Mouse (Mus musculus) heart, adult 8-10 months (tissue): ENCODE data around the gene Kdm6b. TPM values are rescaled to one million over a fixed set of nuclear protein-coding genes. Genes with fewer than 3 reads are reported as not detected.
A peak's percentile ranks its signal among the peaks of the same experiment; 100 is the strongest.

Experiments used
- DNase-seq: peaks from one replicate; pipeline ENCODE4 v3.0.0; 2022; ENCODE audit warnings: low spot score
- total RNA-seq, 4 experiments: library from RNA; stranded (reverse); gene quantifications; 2 replicates each; pipeline ENCODE4 v1.2.4; 2022

Gene Kdm6b
- total RNA-seq, 4 experiments from 2014 or later = 19.1 to 26.2 (median 22.3) TPM

GRCm38 (mm10) chr11:69389531-69390399, 23.7 kb downstream of the Kdm6b start:
- no peak for DNase-seq

- no peak for DNase-seq
These were observed 24.8 kb downstream of the Kdm6b start for GRCm38 (mm10) chr11:69388680-69389079.

GRCm38 (mm10) chr11:69386758-69387157, 26.7 kb downstream of the Kdm6b start:
- DNase-seq = no peak

- no peak for DNase-seq
These were observed 28.5 kb downstream of the Kdm6b start for GRCm38 (mm10) chr11:69384979-69385378.

GRCm38 (mm10) chr11:69382478-69383105, 30.9 kb downstream of the Kdm6b start:
- no peak for DNase-seq

DNA sequence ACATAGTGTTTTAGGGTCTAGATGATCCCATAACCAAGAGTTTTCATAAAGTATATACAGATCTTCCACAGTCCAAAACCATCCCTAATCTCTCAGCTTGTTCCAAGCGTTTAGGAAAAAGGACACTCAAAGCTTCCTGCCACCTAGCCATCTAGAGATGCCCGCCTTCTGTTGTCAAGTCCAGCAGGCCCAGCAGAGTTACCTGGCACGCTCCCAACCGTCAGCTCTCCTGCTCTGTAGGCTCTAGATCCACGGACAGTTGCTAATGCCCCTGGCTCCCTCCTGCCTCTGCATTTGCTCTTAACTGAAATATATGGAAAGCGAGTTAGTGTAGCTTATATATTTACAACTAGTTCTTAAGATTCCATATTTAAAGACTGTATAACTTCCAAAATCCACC, 32.1 kb downstream of the Kdm6b start:
- DNase-seq = no peak

DNA sequence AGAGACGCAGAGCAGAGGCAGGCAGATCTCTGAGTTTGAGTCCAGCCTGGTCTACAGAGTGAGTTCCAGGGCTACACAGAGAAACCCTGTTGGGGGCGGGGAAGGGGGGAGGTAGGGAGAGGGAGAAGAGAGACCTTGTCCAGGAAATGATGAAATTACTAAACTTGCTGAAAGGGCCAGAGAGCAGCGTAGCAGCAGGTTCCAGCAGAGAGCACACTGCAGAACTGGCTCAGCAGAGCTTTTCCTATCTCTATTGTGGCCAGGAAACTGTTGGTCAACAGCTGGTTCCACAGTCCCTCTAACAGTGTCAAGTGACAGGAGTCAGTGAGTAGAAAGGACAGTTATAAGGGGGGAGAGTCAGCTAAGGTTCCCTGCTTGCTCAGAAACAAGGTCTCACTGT, 33.9 kb downstream of the Kdm6b start:
- DNase-seq = no peak

DNA sequence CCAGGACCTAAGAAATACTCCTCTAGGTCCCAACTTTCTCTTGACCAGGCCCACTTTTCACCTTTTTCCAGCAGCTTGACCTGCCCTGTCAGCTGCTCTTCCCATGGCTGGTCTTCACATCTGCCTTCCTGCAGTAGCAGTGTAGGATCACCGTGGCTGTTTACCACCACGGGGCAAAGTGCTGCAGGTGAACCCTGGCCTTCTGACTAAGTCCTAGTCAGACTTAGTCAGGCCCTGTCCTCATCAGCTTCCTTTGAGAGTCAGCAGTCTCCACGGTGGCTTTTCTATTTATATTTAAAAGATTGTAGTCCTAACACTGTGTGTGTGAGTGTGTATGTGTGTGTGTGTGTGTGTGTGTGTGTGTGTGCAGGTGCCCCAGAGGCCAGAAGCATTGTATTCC, 35.7 kb downstream of the Kdm6b start:
- DNase-seq = no peak

DNA sequence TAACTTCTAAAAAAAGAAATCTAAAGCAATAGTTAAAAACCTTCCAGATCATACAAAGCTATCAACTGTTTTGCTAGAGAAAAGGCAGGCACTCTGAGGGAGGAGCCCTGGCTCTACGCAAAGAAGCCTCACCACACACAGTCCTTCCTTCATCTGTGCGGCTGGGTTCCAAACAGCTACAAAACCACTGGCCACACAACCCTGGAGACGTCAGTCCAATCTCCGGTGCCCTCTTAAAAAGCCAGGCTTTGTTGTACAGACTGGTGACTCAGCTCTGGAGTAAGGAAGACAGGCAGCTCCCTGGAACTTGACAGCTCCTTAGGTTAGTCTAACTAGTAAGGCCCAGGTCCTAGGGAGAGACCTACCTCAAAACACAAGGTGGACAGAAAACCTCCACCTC, 37.8 kb downstream of the Kdm6b start:
- DNase-seq = no peak

DNA sequence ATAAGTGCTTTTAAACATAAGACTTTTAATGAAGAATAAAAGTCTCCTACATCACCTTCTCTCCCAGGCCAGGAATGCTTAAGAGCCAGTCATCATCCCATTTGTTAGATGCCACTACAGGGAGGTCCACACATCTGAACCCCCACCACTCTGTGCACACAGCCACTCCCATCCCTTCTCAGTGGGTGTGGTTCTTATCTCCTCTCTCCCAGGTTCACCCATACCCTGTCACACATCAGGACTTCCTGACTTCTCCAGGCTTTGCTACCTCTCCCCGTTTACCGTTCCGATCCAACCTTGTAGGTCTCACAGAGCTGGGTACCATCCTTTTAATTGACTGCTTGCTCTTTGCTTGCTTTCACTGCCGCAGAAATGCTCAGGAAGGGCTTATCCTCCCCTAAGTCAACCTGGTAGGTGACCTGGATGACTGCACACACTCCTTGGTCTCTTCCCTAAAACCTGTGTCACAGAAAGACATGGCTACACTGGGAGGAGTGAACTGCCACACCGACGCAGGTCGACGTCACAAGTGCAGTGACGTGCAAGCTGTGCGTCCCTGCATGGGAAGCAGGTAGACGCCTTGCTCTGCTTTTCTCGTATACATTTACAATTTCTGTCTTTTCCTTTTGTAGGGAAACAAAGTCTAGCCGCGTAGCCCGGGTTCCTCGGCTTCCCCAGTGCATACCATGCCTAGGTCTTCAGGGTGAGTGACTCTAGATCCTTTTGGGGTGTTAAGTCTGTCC, 40.1 kb downstream of the Kdm6b start:
- no peak for DNase-seq

GRCm38 (mm10) chr11:69372780-69373170, 40.7 kb downstream of the Kdm6b start:
- DNase-seq = no peak

DNA sequence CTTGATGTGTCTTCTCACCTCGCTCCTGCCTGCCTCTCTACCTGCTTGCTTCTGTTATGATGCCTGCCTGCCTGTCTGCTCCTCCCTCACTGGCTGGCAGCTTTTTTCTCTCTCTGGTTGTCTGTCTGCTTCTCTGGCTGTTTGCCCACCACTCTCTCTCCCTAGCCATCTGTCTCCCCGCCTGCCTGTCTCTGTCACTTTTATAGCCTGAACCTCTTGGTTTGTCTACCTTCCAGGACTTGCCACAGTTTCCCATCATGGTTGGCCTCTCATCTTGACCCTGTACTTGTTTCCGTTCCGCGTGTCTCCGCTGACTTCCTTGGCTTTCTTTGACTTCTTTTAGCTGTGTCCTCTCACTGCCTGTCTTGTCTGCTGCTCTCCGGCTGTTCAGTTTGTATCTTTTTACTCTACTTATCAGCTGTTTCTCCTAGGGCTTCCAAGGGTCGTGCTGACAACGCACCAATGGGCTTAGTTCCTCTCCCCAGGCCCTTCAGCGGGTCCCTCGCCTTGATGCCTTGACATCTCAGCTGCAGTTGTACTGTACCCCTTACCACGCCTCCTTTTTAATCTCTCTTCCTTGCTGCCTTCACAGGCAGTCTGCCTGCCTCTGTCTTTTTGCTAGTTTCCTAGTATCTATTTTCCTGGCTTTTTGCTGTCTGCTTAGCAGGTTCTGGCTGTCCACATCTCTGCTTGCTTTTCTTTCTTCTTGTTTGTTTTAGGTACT, 41.3 kb downstream of the Kdm6b start:
- no peak for DNase-seq

- no peak for DNase-seq
These were observed 41.9 kb downstream of the Kdm6b start for GRCm38 (mm10) chr11:69371601-69372000.

DNA sequence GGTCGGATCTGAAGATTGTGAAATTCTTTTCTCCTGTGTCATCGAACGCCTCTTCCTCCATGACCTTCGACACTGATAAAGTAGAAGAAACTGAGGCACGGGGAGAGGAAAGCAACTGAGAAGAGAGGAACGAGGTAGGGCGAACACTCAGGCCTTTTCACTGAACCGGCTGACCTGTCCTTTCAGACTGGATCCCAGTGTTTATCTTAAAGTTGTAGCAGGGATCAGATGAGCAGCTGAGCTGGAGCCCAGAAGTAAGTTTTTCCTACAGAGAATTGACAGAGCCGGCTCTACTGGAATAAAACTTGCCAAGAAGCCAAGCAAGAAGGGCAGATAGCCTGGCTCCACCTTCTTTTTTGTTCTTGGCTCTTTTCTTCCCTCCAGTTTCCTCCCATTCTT, 42.7 kb downstream of the Kdm6b start:
- DNase-seq = no peak

GRCm38 (mm10) chr11:69369990-69370816, 43.3 kb downstream of the Kdm6b start:
- no peak for DNase-seq

DNA sequence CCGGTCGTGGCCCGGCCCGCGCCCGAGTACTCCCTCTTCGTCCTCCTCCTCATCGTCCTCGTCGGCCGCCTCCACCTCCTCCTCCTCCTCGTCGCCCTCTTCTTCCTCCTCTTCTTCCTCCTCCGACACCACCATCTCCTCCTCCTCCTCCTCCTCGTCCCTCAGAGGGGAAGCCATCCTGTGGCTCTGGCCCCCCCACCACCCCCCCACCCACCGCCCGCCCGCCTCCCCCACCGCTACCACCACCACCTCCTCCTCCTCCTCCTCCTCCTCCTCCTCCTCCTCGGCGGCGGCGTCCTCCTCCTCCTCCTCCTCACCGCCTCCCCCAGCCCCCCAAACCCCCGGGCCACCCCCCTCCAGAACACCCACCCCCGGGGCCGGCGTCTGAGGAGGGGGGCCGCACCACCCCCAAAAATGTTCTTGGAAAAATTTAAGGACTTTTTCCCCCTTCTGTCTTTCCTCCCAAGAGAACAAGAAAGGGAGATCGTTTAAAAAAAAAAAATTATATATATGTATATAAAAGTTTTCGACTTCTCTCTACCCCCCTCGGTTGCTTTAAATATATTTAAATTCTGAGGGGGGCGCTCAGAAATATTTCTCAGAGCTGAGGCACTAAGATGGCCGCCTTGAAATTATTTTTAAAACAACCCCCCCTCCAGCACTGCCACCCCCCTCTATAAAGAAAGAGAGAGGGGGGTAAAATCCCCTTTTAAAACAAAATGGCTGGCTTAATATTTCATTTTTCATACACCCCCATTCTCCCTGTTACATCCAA, 44.1 kb downstream of the Kdm6b start, which contains the start of gene Chd3:
Chd3 (minus strand) TSS at position 192 of the 775 bp plus-strand sequence.
- DNase-seq = no peak

DNA sequence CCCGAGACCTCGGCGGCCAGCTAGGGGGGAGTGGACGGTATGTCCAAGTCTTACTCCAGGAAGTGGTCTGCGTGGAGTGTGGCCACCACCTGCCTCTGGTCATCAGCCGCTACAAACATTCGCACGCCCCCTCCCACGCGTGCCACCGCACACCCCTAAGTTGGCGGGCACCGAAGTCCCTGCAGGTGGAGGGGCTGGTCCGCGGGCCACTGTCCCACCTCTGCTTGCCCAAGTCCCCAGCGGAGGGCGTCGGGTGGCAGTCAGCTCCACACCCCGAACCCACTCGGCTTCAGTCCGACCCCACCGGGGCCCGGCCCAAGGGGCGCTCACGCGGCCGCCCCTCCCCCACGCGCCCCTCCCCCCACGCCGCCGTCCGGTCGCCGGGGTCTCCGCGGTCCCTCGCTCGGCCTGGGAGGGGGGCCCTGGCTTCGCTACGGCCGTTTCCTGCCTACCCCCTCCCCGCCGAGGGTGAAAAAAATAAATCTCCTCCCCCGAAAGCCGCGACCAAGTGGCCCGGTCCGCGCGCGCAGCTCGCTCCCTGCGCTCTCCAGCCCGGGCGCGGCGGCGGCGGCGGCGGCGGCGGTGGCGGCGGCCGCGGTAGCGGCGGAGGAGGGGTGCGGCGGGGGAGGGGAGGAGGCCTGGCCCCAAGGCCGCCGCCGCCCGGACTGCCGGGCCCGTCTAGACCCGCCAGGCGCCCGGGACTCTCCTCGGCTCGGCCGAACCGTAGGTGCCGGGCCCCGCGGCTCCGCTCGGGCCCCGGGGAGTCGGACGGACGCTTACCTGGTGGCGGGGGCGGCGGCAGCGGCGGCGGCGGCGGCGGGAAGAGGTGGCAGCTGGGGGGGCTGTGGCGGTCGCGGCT, 44.9 kb downstream of the Kdm6b start:
- peak; percentile 28 for DNase-seq

DNA sequence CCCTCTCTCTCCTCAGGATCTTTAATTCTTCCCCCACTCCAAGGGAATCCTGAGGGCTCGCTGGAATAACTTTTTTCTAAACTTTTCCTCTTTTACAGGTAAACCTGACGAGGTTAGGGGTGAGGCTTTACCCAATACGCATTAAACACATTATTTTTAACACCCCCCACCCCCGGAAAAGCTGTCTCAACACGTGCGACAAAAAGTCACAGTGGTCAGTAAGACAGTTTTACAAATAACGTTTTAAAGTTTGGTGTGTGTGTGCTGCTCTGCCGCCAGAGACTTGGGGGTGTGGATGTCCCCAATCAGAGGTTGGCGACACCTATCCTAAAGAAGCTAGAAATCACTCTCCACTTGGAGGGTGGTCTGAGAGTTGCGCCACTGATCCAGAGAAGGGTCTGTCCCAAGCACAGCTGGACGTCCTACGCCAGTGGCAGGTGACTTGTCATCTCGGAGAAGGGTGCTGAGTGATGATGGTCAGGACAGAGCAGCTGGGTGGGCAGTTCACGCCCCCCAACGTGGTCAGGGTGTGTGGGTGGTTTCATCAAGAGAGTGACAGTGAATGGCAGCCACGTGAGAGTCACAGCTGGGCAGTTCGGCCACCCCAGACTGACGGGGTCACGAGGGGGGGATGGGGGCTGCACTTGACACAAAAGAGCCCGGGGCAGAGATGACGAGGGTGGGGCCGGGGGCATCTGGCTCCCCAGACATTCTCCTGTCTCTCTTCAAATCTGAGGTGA, 45.7 kb downstream of the Kdm6b start:
- no peak for DNase-seq
